Mouse (Mus musculus) T-cell, adult 2 months (primary cell): ENCODE results near the gene Prmt3.

Experiments used
- DNase-seq: peaks from one replicate; pipeline ENCODE4 v3.0.0; 2022; ENCODE audit warnings: low spot score

Gene Prmt3

DNA sequence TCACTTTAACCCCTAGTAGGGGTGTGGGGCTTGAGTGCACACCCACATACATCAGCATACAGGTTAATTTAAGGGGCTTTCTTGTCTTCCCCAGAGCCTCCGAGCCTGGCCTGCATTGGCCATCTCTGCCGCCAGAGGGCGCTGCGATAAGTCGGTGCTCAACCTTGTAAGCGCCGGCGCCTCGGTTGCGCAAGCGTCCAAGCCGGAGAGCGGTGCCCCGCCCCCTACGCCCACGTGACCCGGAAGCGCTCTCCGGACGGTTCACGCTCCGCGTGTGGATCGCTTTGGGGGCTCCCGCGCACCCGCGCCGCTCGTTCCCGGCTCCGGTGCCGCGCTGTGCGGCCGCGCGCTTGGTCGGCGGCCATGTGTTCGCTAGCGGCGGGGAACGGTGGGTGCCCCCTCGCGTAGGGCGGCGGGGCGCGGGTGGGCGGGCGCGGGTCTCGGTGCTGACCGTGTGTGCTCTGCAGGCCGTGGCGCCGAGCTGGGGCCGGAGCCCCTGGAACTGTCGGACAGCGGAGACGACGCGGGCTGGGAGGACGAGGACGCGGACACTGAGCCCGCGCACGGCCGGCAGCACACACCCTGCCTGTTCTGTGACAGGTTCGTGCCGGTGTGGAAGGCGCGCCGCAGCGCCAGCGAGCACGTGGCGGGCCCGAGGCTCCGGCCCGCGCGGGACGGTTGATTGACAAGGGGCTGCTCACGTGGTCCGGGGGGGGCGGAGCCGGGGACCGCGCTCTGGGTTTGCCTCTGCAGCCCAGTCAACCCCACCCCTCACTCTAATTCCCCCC is at the start of gene Prmt3:
Gene Prmt3, plus strand, starts transcription at position 233 of the 788 bp plus-strand sequence.
- DNase-seq = peak; percentile 98

DNA sequence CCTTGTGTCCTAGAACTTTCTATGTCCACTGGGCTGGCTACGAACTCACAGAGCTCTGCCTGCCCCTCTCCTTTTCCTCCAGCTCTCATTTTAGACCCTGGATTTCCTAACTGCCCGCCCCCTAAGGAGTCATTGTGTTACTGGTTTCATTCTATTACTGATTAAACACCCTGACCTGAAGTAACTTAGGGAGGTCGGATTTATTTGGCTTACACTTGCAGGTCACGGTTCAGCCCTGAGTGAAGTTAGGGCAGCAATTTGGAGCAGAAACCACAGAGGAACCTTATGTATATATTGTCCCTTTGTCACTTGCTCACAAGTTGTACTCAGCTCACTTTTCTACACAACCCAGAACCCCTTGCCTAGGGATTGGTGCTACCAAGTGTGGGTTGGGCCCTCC is 43.8 kb upstream of the Prmt3 start:
- DNase-seq = no peak

DNA sequence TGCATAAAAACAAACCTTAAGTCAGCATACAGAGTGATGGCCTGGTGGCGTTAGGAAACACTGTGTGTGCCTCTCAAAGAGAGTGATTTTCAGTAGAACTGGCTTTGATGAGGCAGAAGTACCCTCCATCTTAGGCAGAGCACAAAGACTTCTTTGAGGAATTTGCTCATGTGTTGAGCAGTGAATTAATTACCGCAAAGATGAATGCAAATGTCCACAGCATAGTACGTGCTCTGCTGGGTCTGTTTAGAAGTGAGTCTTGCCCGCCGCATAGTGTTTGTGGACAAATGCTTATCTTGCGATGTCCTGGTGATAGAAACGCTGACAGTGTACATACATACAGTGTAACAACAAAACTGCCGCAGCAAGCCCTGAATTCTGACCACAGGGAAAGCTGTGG is 38.7 kb upstream of the Prmt3 start:
- DNase-seq = no peak

DNA sequence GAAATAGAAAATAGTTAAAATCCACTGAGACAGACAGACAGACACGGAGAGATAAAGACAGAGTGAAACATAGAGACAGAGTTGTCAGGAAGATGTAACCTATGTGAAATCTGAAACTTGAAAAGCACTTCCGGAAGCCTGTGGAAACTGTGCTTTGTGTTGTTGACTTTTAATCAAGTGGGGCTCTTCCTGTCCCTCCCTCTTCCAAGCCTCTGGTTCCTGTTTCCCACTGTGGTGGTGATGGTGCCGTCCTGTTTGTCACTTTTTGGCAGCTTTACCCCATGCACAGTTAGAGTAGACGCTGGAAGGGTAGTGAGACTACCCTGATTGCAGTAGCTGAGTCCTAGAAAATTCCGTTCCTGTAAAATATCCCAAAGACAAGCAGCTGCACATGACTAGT is 36.7 kb upstream of the Prmt3 start:
- peak; percentile 26 for DNase-seq

DNA sequence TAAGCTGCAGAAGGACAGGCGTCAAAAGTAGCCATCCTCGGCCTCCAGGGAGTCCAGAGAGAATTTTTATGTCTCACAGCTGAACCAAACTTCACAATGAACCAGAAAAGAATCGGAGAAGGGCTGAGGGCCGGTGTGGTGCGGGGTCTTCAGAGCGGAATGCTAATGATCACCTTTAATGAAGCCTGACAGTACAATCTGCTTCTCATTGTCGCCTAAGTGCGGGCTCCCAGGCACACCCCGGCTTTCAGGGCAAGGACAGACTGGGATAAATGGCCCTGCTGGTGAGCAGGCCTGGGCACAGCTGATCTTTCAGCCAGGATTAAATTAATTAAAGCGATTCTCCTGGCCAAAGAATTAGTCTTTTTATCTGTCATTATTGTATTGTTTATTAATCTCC is 36.2 kb upstream of the Prmt3 start:
- no peak for DNase-seq

DNA sequence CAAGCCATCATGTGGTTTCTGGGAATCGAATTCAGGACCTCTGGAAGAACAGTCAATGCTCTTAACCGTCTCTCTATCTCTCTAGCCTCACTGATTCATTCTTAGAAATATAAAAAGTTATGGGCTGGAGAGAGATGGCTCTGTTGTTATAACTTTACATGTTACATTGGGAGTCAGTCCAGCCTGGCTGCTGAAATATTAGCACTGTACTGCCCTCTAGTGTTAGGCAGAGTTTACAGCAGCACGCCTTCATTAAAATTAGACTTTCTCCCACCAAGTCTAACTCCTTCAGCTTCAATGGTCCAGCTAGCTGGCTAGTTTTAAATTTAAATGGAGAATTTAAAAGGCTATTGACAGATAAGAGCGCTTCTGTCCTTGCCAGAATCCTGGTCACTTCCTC is 27.0 kb upstream of the Prmt3 start:
- peak; percentile 9 for DNase-seq

DNA sequence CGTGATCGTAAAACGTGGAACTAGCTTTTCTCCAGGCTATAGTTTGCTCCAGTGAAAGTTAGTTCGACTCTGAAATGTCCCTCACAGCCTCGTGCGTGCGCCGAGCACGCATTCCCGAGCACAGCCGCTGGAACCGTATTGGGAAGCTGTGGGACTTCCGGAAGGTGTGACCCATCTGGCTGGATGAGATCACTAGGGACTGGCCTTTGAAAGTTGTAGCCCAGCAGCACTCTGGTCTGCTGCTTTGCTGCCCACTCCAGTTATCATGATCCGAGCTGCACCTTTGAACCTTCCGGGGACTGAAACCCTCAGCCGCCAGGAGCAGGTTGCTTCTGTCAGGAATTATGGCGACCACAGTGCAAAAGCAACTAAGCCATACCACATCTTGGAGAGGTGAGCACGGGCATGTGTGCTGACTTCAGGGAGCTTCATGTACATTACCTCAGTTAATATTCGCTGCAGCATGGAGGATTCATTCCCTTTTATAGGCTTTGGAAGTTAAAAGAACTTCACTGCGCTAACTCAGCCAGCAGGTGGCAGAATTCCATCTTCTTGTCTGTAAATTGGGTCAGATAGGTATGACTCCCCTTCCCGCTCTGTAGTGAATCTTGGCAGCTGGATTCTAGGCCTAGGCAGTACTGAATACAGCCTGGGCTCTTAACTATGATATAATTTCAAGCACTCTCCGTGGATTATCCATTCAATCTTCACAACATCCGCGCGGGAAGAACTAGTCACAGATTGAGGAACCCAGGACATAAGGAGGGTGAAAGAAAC is 25.2 kb upstream of the Prmt3 start:
- DNase-seq = peak; percentile 50

DNA sequence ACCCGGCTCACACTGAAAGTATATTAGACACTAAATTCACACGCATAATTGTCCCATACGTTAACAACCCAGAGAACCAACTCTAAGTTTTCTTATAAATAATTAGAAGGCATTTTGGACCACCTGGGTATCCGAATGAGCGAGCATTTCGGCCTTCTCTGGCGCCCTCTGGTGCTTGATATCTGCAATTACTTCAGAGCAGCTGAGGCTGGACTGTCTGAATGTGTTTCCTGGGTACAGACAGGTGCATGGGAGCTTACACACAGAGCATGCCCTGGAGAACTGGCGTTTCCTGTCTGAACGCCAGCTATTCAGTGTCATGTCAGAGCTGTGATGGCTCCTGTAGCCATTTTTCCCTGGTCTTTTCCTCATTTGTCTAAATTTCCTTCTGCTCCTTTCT is 23.4 kb upstream of the Prmt3 start:
- DNase-seq = peak; percentile 61

DNA sequence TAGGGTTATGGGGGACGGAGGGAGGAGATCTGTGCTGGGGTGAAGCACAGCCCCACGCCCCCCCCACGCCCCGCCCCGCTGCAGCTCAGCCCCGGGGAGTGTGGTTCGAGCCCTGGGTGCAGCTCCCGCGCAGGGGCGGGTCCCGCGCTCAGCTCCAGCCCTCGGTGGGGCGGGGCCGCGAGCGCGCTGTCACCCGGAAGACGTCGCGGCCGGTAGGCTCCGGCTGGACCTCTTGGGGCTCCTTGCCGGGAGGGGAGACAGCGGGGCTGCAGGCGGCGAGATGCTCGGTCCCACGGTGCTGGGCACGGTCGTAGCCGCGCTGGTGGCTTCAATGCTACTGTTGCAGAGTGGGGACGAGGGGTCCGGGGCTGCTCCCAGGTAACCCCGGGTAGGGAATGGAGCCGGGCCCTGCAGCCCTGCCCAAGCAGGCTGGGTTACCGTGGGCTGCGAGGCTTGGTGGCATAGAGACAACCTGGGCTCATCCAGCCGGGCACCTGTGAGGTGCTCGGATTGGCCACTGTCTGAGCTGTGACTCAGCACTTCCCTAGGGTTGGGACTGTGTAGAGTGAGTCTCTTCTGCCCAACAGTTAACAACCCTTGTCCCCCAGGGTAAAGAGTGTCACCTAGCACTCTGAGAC is 19.1 kb upstream of the Prmt3 start, which contains the start of gene Htatip2:
Gene Htatip2, plus strand, starts transcription at position 182 of the 638 bp plus-strand sequence.
- DNase-seq = peak; percentile 64

DNA sequence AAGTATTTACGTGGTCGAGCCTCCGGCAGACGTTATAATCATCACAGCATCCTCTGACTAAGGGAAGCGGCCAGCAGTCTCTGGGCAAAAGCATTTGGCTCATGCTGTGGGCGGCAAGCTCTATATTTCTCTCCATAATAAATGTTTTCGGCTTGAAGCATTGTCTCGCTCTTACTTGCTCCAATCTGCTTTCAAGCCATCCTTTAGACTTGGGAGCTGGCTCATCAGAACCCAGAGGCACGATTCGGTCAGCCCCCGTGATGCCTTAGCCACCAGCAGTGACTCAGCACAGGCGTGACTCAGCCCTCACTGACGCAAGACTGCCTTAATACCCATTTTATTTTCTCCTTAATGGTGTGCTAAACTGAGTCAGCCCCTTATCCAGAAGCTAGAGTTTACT is 15.5 kb upstream of the Prmt3 start:
- no peak for DNase-seq

DNA sequence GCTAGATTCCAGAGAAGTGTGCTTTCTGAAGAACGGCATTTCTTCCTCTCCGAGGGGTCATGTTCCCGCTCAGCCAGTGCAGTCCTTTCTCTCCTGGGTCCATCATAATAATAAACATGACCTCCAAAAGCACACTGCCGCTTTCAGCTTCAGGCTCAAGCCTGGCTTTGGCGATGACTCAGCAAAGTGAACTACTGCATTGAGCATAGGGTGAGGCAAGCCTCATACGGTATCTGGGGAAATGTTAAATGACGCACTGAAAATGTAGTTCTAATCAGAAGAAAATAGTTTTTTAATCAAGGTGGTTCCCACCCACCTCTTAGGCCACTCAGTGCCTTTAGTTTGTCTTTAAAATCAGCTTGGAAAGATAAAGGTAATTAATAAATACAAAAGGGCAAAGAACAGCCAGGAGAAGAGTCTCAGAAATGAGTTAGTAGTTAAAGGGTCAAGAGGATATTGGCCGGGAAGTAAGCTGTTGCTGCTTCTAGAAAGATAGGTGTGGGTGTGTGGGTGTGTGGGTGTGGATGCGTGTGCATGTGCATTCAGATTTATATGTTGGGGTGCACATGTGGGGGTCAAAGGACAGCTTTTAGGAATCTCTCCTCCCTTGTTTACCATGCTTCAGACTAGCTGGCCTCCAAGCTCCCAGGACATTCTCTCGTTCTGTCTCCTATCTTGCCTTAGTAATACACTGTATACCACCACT is 14.0 kb upstream of the Prmt3 start:
- DNase-seq = no peak

DNA sequence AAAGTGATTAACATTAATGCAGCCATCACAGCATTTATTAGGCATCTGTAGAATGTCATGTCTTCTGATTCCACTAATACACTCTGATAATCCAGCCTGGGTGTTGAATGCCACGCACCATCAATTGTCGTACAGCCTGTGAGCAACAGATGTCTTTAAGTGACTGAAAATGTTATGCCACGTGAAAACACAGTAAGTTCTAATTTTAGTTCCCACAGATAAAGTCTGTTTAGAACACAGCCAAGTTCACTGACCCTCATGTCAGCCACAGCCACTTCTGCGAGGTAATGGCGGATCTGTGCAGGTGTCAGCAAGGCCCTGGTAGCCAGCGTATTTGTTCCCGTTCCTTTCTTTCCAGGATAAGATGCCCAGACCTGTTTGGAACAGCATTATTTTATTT is 12.0 kb upstream of the Prmt3 start:
- DNase-seq = no peak

DNA sequence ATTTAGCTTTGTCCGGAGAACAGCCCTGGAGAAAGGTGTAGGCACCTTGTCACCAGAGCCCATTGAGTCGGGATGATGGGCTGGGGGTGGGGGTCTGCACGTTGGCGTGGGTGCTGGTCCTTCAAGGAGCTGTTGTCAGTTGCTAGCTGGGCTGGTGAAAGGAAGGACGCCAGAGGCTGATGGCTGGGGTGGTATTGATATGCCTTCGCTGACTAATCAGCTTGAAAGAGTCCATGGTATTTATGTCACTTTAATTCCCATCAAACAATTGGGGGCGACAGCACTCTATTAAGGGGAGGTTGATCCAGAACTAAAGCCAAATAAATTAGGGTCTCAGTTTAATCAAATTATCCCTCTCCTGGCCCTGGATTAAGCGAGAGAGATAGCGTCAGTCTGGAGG is 9.6 kb upstream of the Prmt3 start:
- no peak for DNase-seq

DNA sequence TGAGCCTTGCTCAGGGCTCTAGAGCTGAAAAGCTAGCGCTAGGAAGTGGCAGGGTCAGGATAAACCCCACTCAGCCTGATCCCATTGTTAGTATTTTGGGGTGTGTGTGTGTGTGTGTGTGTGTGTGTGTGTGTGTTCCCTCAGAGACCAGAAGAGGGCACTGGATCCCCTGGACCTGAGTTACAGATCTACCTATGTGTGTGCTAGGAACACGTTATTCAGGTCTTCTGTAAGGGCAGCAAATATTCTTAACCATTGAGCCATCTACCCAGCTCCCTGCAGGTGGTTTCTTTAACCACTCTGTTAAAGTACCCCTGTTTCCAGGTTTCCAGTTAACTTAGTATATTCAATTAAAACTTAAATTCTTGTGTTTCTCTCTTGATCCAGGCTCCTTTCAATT is 3.8 kb upstream of the Prmt3 start:
- DNase-seq = no peak

DNA sequence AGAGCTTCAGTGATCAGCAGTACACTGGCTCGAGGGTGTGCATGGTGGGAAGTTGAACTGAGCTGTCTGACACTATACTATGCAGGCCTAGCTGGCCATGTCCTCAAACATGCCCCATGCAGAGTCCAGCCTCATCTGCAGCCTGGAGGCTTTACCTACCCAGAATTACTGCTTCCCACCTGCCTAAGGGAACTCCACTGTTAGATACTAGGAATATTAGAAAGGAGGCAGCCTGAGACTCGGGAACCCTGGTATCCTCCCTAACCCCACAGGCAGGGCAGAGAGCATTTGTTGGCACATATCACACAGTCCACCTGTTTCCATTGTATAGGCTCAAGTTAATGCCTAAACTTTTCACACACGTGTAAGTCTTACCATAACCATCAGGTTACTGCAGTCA is 561 bp upstream of the Prmt3 start:
- DNase-seq = no peak

DNA sequence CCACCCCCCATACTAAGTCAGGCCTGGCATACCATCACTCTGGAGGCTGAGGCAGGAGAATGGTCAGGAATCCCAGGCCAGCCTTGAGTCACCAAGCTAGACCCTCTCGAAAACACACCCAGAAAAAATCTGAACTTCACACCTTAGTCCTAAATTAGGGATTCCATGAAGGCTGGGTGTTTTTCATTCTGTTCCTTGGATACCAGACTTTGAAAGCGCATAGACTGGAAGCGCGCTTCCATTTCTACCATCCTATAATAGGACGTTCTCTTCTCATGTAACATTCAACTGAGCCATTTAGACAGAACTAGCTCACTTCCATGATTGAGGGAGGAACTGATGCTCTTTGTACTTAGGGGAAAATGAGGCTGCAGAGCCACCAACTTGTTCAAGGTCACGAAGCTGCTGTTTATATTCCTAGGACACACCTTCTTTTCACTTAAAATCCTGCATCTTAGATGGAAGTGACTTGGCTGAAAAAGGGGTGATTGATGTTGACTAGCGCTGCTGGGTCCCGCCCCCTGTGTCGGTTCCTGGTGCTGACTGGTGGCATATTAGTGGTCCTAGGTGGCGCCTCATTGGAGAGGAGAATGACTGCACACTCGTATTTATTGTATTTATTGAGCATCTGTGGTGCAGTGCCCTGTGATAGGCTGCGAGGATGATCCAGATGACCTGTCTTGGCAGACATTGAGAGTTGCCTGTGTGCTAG is 914 bp downstream of the Prmt3 start:
- DNase-seq = peak; percentile 23

DNA sequence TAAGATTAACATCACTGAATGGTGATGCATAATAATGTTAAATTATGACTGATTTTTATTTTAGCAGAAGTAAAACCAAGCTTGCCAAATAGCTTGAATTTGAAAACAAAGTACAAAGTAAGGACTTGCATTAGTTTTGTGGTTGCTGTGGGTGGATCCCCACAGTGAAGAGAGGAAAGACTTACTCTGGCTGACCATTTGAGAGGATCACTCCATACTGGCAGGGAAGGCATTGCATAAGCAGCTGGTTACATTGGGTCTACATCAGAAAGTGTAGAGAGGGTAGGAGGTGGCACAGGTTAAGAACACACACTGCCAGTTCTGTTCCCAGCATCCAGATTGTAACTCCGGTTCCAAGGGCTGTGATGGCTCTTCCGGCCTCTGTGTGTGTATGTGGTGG is 4.9 kb downstream of the Prmt3 start:
- DNase-seq = no peak

DNA sequence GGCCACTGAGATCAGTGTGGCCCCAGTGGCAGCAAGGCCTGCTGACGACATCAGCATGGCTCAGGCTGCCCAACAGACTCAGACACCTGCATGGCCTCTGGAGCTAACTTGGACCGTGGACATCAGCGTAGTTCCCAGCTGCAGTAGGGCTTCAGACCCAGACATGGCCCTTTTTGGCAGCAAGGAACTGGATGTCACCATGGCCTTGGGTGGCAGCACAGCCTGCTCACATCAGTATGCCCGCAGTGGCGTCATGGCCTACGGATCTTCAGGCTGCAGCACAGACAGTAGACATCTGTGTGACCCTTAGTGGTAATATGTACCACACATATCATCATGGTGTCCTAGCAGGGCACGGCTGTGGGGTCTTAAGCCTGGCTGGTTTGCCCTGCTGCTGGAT is 7.0 kb downstream of the Prmt3 start:
- DNase-seq = no peak

DNA sequence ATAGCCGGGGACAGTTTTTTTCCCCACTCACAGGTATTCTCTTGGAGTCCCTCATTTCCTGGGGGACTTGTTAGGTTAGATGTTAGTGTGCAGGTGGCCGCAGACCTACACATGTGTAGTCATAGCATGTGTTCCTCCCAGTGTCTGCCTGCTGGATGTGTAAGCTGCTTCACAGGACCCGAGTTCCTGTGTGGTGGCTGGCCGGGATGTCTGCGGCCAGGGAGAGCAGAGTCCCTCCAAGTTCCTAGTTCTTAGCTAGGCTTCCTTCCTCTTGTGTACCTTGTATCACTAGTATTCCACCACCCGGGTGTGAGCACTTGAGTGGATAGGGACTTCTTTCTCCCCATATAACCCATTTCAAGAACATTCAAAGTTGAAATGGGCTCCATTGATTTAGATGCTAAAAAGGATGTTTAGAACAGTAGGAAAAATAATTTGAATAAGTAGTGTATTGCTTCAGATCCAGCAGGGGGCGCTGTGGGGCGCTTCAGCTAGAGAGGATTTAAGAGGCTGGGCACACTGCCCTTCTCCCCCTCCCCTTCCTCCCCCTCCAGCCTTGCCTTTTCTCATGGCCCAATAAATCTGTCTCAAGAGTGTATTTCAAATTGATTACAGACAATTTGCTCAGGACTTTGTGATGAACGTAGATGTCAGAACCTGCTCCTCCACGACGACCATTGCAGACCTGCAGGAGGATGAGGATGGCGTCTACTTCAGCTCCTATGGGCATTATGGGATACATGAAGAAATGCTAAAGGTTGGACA is 8.7 kb downstream of the Prmt3 start:
- peak; percentile 32 for DNase-seq

DNA sequence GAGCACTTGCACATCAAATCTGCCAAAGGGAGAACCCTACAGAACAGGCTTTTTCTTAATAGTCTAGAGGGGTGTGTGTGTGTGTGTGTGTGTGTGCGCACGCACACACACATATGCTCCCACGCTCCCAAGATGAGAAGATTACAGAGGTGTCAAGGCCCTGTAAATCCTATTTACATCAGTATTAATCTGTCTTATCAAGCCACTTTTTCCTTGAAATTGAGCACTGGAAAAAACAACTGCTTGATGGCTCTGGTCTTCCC is 9.2 kb downstream of the Prmt3 start:
- no peak for DNase-seq

DNA sequence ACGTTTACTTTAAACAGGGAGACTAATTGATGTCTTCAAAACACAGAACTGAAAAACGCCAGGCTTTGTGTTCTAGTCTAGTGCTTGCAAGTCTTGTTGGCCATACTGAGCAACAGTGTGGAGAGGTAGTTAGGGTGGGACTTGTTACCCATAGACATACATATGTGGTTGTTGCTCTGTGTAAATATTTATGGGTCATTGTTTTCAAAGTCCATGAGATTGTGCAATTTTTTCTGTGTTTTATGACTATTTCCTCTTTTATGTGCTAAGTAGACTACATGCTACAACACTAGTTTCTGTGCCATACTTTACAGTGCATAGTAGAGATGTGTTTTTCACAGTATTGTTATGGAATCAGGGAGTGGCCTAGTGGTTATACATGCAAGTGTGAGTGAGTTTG is 16.2 kb downstream of the Prmt3 start:
- DNase-seq = no peak
